Mouse (Mus musculus): ENCODE measurements around the gene Akr7a5. TPM values are rescaled to one million over a fixed set of nuclear protein-coding genes. Genes with fewer than 3 reads are reported as not detected.

The Akr7a5 gene
- total RNA-seq (2017) = 7.0 and 7.1 TPM in 2 replicates

DNA sequence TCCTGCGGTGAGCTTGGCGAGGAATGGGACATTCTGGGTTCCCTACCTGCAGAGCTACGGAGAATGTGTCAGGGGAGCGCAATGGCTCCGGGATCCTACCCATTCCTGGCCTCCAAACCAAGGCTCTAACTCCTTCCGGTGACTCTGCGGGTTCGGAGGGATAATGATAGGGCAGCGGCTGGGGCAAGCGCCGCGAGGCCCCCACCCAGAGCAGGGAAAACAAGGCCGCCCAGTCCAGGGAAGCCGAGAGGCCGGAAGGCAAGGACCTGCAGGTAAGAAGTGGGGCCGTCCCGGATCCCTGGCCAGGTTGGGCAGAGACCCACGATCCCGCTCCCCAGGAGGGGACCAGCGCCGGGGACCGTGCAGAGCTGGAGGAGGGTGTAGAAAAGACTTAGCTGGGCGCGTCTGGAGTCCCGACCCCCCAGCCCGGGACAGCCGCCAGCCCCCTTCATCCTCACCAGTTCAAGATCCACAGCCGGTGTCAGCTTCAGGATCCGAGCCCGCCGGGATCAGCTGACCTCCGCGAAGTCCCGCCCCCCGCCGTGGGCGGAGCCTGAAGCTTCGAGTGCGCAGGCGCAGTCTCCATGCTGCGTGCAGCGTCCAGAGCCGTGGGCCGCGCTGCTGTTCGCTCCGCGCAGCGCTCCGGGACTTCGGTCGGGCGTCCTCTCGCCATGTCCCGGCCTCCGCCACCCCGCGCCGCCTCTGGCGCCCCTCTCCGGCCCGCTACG is at the start of gene Akr7a5, which contains the start of gene Pqlc2:
Akr7a5 (plus strand) TSS at position 574 of the 728 bp plus-strand sequence.
Pqlc2 (minus strand) TSS at position 538 of the 728 bp plus-strand sequence.
- ATAC-seq (ENCODE audit: extremely low read depth, insufficient number of reproducible peaks, low FRiP score, poor library complexity, severe bottlenecking) = peak; percentile 60

DNA sequence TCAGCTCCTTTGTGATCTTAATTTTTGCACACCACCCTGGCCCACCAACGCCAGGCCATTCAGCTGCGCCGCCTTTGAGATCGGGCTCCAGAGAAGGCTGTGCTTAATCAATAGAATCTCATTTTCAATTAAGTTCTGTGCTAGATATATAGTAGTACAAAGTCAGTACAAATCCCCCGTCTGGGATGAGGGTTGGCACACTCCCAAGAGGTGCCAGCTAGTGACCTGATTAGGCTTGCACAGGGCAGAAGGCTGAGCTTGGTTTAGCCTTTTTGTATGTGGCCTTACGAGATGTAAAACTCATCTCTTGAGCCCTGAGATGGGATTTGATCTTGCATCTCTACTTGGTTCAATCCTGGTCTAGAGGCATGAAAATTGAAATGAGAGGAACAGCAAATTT is 47.6 kb upstream of the Akr7a5 start:
- no peak for ATAC-seq (ENCODE audit: extremely low read depth, insufficient number of reproducible peaks, low FRiP score, poor library complexity, severe bottlenecking)

DNA sequence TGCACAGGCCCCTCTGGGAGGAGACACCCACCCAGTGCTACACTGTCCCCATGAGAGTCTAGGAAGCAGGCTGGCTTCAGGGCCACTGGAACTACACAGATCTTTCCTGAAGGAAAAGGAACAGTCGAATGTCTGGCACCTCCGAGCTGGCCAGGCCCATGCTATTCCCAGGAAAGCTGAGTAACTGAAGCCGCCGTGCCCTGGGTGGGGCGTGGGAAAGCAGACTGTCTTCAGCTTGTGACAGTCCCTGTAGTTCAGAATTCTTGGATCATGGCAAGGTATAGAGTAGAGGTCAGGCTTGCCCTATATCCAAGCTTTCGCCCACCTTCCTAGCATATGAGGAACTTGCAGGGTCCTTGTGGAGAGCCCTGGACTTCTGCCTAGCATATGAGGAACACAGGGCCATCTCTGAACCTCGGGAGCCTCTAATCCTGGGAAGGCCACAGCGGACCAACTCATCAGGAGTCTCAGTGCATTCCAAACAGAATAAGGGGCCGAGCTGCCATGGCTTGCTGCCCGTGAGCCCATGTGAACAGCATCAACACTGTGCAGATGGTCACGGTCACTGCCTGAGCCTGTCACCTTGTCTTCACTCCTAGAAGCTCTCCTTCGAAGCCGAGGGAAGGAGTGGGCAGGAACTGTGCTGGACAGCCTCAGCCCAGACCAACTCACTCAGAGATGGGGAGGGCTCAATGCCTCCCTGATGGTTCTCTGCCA is 44.6 kb upstream of the Akr7a5 start:
- ATAC-seq (ENCODE audit: extremely low read depth, insufficient number of reproducible peaks, low FRiP score, poor library complexity, severe bottlenecking) = no peak

DNA sequence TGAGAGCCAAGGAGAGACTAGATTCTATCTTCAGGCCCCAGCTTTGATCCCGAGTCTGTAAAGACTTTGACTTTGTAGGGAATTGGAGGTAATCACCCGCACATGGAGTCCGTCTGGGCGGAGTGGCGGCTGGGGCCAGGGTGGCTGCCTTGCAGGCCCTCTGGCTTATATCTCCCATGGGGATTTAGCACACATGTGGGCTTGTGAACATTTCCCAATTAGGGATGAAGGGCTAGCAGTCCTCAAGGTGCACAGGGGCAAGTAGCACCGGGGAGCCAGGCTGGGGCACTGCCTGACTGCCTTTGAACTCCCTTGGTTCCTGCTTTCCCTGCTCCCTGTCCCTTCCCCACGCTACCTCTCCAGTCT is 44.1 kb upstream of the Akr7a5 start:
- no peak for ATAC-seq (ENCODE audit: extremely low read depth, insufficient number of reproducible peaks, low FRiP score, poor library complexity, severe bottlenecking)

DNA sequence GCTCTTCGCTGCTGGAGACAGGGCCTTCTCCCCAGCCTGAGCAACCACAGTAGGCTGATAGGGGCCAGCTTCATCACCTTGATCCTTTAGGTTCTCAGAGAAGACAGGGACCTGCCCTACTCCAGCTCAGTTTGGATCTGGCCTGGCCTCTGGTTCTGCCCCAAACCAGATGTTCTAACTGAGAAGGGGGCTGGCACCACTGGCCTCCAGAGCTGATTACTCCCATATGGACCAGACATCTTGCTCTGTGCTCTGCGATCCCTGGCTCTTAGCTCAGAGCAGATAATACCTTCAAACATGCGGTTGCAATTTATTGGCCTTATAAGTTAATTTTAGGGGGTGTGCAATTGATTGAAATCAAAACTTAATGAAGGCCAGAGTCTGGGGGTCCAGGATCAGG is 43.2 kb upstream of the Akr7a5 start:
- ATAC-seq (ENCODE audit: extremely low read depth, insufficient number of reproducible peaks, low FRiP score, poor library complexity, severe bottlenecking) = no peak

DNA sequence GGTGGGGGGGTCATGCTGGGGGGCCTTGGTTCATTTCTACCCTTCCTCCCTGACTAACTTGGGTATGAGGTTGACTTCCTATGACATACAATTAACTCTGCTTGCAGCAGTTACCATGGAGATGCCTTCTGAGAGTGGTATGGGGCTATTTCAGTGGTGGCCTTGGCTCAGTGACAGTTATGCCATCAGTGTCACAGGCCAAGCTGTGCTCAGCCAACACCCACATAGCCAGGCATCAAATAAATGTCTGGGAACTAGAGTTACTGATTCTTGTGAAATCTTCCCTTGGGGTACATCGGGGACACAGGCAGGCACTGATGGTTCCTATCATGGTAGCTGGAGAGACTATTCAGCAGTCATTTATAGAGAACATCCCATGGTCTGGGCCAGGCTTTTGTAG is 42.3 kb upstream of the Akr7a5 start:
- no peak for ATAC-seq (ENCODE audit: extremely low read depth, insufficient number of reproducible peaks, low FRiP score, poor library complexity, severe bottlenecking)

DNA sequence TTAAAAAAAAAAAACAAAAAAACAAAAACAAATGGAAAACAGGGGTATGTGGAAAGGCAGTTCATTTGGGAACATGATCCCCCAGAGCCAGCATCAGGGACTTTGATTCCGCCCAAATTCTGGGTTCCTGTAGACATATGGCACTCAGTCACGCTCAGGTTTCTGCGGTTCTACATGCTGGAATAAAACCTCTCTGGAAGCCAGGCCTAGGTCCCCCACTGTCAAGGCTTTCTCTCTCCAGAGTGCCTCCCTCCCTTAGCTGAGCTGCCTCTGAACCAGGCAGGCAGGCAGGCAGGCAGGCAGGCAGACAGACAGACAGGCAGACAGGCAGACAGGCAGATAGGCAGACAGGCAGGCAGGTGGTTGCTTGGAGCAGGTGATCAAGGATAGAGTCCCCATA is 40.4 kb upstream of the Akr7a5 start:
- no peak for ATAC-seq (ENCODE audit: extremely low read depth, insufficient number of reproducible peaks, low FRiP score, poor library complexity, severe bottlenecking)

DNA sequence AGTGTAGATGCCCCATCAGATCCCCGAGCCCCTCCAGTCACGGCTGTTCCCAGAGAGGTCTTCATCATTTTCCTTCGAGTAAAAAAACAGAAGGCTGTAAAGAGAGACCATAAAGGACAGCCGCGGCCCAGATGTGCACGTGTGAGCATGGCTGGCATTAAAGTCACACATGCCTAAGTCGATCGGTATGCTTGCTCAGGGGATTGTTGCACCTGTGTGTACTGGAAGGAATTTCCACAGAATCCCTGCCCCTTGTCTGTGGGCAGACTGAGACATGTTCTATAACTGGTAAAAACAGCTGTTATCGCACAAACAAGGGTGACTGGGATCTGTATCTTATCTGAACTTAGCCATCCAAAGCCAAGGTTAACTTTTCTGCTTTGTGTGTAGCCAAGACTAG is 39.0 kb upstream of the Akr7a5 start:
- ATAC-seq (ENCODE audit: extremely low read depth, insufficient number of reproducible peaks, low FRiP score, poor library complexity, severe bottlenecking) = no peak

DNA sequence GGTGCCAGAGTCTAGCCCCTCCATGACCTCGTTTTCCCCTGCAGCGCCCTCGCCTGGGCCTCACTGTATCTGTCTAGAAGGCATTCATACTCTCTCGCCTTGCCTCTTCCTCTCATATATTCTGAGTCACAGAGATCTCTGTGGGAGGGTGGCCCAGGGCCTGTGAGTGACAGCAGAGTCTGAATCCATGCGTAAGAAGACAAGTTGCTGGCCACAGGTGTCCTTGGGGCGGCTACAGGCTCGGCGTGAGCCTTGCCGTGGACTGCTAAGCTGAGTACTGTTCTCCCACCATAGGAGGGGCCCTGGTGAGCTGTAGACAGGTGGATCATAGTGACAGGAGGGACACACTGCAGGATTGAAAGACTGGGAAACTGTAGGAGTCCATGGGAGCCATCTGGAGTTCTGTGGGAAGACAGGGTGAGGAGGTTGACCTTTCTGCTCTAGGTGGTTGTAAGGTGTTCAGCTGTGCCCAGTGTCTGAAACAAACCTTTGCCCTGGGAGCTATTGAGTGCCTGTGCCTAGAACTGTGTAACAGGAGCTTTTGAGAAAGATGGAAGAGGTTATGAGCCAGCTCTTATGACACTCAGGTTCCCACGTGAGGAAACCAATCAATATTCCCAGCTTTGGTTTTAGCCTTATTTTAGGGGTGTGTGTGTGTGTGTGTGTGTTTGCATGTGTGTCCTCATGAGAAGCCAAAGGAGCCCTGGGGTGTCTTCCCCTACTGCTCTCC is 37.4 kb upstream of the Akr7a5 start:
- no peak for ATAC-seq (ENCODE audit: extremely low read depth, insufficient number of reproducible peaks, low FRiP score, poor library complexity, severe bottlenecking)

DNA sequence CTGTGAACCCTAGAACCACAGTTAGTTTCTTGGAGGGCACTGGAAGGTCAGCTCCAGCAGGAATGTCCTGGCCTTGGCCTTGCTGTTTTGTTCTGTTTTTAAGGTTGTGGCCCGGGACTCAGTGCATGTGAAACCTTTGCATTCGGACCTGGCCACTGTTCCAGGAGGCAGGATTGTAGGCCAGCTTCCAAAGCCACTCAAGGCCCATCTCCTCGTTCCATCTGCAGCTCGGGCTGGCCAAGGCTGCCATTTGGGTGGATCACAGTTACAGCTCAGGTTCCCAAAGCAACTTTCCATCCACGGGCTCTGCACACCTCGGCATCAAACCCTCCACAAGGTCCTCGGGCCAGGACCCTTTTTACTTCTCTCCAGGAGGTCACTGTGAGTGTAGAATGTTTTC is 36.0 kb upstream of the Akr7a5 start:
- ATAC-seq (ENCODE audit: extremely low read depth, insufficient number of reproducible peaks, low FRiP score, poor library complexity, severe bottlenecking) = no peak

DNA sequence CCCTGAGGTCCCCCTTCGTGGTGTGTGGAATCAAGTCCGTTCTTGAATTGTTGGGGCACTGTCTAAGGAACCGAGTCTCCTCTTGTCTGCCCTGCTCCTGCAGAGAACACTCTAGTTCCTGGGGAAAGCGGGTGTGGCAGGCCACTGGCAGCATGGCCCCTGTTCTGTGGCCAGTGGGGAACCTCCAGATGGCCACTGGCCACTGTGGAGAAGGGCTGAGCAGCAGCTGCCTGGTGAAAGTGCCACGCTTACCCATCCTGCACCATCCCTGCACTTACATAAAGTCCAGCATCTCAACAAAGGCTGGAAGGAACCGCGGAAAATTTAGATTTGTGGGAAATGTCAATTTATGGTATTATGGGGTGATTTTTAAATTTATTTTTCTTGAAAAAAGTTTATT is 34.1 kb upstream of the Akr7a5 start:
- no peak for ATAC-seq (ENCODE audit: extremely low read depth, insufficient number of reproducible peaks, low FRiP score, poor library complexity, severe bottlenecking)

DNA sequence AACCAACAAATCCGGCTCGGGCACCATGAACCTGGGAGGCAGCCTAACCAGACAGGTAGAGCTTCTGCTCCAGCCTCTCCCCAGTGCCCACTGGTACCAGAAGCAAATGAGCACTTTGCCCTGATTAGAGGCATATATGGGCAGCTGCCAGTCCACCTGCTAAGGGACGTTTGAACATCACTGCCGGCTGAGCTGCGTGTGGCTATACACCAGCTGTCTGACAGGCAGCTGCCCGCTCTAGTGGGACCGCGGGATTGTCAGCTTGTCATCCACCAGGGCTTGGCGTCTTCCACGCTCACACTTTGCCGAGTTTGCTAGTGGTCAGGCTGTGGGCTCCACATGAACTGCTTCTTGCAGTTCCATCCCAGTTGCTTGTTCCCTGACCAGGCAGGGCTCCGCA is 30.0 kb upstream of the Akr7a5 start:
- ATAC-seq (ENCODE audit: extremely low read depth, insufficient number of reproducible peaks, low FRiP score, poor library complexity, severe bottlenecking) = no peak

DNA sequence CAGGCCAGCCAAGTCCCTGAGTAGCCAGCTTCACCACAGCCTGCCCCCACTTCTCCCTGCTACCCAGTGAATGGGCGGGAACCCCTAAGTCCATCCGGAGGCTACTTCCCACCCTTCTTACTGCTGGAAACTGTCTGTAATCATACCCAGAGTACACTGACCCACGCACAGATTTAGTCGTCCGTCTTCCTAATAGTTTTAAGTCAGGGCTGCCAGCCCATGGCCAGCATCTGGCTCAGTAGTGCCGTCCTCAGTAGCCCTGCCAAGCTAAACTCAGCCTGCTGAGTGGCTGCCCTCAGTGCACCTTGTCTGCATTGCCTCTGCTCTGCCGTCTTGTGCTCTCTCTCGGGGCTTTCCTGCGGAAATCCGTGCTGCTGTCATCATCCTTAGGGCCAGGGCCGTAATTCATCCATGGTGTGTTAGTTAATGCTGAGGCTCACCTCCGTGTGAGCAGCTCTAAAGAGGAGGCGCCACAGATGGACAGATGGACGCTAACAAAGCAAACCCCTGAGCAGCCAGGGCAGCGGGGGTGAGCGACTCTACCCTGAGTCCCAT is 28.7 kb upstream of the Akr7a5 start:
- no peak for ATAC-seq (ENCODE audit: extremely low read depth, insufficient number of reproducible peaks, low FRiP score, poor library complexity, severe bottlenecking)

DNA sequence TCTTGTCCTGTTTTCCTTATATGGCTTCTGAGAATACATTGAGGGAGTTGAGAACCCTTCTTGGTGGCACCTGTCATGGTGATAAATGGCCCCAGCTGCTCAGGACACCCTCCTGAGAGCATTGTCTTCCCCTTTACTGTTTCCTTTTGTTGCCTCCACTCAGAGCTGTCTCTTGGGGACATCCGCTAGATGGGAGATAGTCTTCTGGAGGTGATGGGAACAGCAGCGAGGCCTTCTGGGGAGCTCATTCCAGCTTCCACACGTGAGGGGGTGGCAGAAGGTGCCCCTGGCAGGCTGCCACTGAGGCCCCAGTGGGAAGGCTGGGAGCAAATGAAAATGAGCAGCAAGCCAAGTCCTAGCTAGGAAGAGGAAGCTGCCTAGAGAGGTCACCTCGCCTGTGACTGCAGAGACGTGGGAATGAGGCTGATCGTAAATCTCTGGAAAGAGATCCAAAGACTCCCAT is 27.6 kb upstream of the Akr7a5 start:
- ATAC-seq (ENCODE audit: extremely low read depth, insufficient number of reproducible peaks, low FRiP score, poor library complexity, severe bottlenecking) = no peak

DNA sequence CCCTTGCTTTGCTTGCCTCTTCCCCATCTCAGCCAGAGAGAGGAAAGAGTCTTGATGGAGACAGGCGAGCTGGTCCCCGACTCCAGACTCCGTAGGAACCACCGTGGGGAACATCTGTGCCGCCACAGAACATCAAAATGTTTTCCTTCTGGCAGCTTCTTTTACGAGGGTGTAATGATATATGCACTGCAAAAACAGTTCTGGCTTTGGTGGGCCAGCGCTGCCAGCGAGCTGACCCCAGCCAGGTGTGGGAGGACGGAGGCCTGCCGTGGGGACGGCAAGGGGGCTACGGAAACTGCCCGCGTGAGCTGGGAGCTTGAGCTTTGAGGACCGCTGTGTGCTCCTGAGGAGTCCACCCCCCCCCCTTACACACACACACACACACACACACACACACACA is 25.7 kb upstream of the Akr7a5 start:
- ATAC-seq (ENCODE audit: extremely low read depth, insufficient number of reproducible peaks, low FRiP score, poor library complexity, severe bottlenecking) = no peak

DNA sequence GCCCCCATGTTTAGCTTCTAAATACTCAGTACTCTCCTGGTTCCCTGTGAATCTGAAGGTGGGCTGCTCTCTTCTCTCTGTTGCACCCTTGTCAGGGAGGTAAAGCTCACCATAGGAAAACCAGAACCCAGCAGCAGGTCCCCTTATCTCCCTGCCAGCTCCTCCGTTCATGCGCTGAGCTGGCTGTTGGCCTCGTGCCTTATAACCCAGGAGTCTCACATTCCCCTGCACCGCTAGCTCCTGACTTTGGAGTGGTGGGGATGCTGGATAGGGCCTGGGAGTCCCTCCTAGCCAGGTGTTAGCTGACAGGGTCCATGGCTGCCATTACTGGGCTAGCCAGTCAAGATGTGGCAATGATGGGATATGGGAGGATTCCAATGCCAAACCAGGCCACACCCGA is 24.3 kb upstream of the Akr7a5 start:
- ATAC-seq (ENCODE audit: extremely low read depth, insufficient number of reproducible peaks, low FRiP score, poor library complexity, severe bottlenecking) = no peak

DNA sequence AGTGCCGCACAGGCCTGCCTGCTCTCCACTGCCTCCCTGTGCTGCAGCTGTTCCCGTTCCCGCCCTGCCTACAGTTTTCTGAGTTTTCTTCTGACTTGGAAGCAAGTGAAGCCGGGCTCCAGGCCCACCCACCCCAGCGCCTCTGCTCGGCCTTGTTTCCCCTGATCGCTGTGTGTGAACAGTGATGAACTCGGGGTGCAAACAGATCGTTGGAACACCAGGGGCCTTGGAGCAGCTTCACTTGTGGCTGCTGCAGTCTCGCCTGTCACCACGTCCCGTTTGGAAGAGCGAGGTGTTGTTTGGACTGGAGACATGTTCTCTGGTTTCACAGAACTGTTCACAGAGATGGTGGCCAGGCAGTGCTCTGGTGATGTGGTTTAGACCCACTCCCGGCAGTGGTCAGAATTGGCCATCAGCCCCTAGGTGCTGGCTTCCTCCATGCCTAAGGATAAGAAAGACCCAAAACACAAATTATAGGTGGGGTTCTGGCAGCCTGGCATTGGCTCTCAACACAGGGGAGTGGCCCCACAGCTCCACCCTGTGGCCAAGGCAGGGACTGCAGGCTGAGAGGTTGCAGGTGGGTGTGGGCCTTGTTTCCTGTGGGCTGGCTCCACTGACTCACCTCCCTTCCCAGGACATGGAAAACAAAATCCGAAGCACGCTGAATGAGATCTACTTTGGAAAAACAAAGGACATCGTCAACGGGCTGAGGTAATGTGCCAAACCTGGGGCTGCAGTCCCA is 23.3 kb upstream of the Akr7a5 start:
- ATAC-seq (ENCODE audit: extremely low read depth, insufficient number of reproducible peaks, low FRiP score, poor library complexity, severe bottlenecking) = peak; percentile 34; the same call in 1 of the 2 replicates

DNA sequence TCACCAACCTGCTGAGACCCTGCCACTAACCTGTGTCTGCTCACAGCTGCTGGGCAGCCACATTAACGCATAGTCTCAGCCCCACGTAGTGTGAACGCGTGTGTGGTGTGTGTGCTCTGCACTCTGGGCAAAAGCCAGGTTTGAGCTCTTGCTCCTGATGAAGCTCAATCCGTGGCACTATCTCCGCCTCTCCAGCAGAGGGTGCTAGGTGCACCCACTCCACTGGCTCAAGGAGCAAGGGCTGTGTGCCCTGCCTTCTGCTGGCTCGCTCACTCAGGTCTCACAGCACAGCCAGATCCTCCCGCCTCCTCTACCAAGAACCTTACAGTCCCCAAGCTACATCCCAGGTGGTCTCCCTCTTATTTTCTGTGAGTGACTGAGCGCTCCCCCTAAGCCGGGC is 21.5 kb upstream of the Akr7a5 start:
- ATAC-seq (ENCODE audit: extremely low read depth, insufficient number of reproducible peaks, low FRiP score, poor library complexity, severe bottlenecking) = peak; percentile 33; the same call in 1 of the 2 replicates

DNA sequence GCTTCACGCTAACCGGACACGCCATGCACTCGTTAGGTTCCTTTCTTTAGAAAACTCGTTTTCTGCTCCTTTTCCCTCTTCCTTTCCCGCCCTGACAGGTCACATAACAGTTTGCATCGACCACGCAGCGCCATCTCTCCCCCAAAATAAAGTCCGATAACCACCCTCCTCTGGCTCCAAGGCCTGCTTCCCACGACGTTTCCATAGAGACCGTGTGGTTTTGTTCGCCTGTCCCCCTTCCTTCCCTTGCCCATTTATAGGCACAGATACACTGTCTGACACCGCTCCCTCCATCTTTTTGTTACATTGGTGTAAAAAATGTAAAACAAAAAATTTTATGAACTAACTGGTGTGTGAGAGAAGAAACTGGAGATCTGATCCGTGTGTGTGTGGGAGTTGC is 19.4 kb upstream of the Akr7a5 start:
- ATAC-seq (ENCODE audit: extremely low read depth, insufficient number of reproducible peaks, low FRiP score, poor library complexity, severe bottlenecking) = no peak
